Comparison of ENCODE assay signal across 11 mouse cellular contexts in genomic region chr2:172551872-172552271, GRCm38 (mm10). TPM values are rescaled to one million over a fixed set of nuclear protein-coding genes. Genes with fewer than 3 reads are reported as not detected.
DNase-seq lines count a peak whose midpoint lies in the region; ATAC-seq and TF ChIP-seq lines count a peak whose summit lies in the region.
"Had no signal": no experiment of that assay in that cellular context is flagged by ENCODE, and none has a peak within 500 bp of the region (broad histone marks: within the 10 kb centered on the region; RNA-seq: fewer than 3 reads in every experiment).

No protein-coding gene starts in this region.

- ATAC-seq in hindbrain, embryonic 16.5 days, result no peak
- ATAC-seq in embryonic facial prominence, embryonic 15.5 days (ENCODE audit: insufficient number of reproducible peaks, low FRiP score, low TSS enrichment, low read depth), result no peak

- DNase-seq in hindbrain, embryonic 10.5 days (ENCODE audit: low spot score), result peak; percentile 41
- DNase-seq in limb, embryonic 10.5 days (ENCODE audit: low spot score), result peak; percentile 51
- DNase-seq in thymus, adult 18-20 months, result no peak
- no peak for DNase-seq in spleen, postnatal 36 days (ENCODE audit: low spot score in 2 of 2)
- DNase-seq in cerebellum, adult 9-11 months, result no peak
- DNase-seq: left cerebral cortex, postnatal 4 days; thymus, postnatal 14 days had no signal

- no peak for TF ChIP-seq CTCF in ES-Bruce4 (IDR thresholded peaks at IDR 0.05; ENCODE audit: low read depth, low read length)

- H3K36me3 ChIP-seq in hindbrain, embryonic 10.5 days, result no peaks in the 10 kb centered on the region
- no peaks in the 10 kb centered on the region for H3K36me3 ChIP-seq in hindbrain, embryonic 16.5 days (ENCODE audit: control insufficient read depth, insufficient read depth, low read length)
- H3K36me3 ChIP-seq in ES-Bruce4 (ENCODE audit: control insufficient read depth, insufficient read depth, low read length, poor library complexity, severe bottlenecking), result peaks cover 47% of the 10 kb centered on the region
- H3K36me3 ChIP-seq in embryonic facial prominence, embryonic 15.5 days, result no peaks in the 10 kb centered on the region
- H3K36me3 ChIP-seq in limb, embryonic 10.5 days, result peaks cover 24% of the 10 kb centered on the region; the same call in 1 of the 2 replicates

- no peaks in the 10 kb centered on the region for H3K9me3 ChIP-seq in hindbrain, embryonic 10.5 days
- no peaks in the 10 kb centered on the region for H3K9me3 ChIP-seq in hindbrain, embryonic 16.5 days (ENCODE audit: control insufficient read depth, low read length)
- H3K9me3 ChIP-seq in ES-Bruce4 (replicated peaks; ENCODE audit: control insufficient read depth, insufficient read depth, low read length, poor library complexity, severe bottlenecking), result no peaks in the 10 kb centered on the region
- H3K9me3 ChIP-seq in embryonic facial prominence, embryonic 15.5 days (replicated peaks), result no peaks in the 10 kb centered on the region
- no peaks in the 10 kb centered on the region for H3K9me3 ChIP-seq in limb, embryonic 10.5 days (replicated peaks)

- TF ChIP-seq POLR2A in ES-Bruce4 (IDR thresholded peaks at IDR 0.05; ENCODE audit: insufficient read depth, low read length), result no peak

- no peak overlapping the region for H3K9ac ChIP-seq in hindbrain, embryonic 16.5 days (ENCODE audit: low read depth, low read length)
- peak overlapping the region; percentile 44 for H3K9ac ChIP-seq in ES-Bruce4 (ENCODE audit: low read depth, poor library complexity, severe bottlenecking)
- H3K9ac ChIP-seq in embryonic facial prominence, embryonic 15.5 days, result 0 out of 2 replicates have a peak overlapping the region, but pooled peaks have one; percentile 26

- WGBS in hindbrain, embryonic 10.5 days, result 2% methylated on average over 14 of the region's 14 CpGs
- under 1% methylated on average over 13 of the region's 14 CpGs for WGBS in hindbrain, embryonic 16.5 days
- WGBS in embryonic facial prominence, embryonic 15.5 days, result 8% methylated on average over 14 of the region's 14 CpGs
- 4% methylated on average over 14 of the region's 14 CpGs for WGBS in limb, embryonic 10.5 days

- H3K4me3 ChIP-seq in hindbrain, embryonic 10.5 days, result peak overlapping the region; percentile 53
- H3K4me3 ChIP-seq in hindbrain, embryonic 16.5 days (ENCODE audit: low read length), result no peak overlapping the region
- H3K4me3 ChIP-seq in ES-Bruce4 (ENCODE audit: low read depth, low read length), result peak overlapping the region; percentile 75
- peak overlapping the region; percentile 53 for H3K4me3 ChIP-seq in embryonic facial prominence, embryonic 15.5 days (replicated peaks)
- H3K4me3 ChIP-seq in limb, embryonic 10.5 days, result peak overlapping the region; percentile 59

- H3K27me3 ChIP-seq in hindbrain, embryonic 10.5 days (ENCODE audit: insufficient read depth, poor library complexity, severe bottlenecking), result peaks cover 100% of the 10 kb centered on the region
- peaks cover 57% of the 10 kb centered on the region for H3K27me3 ChIP-seq in hindbrain, embryonic 16.5 days (replicated peaks; ENCODE audit: control insufficient read depth, insufficient read depth, low read length)
- peaks cover 5% of the 10 kb centered on the region; the same call in 1 of the 2 replicates for H3K27me3 ChIP-seq in ES-Bruce4 (ENCODE audit: control insufficient read depth, insufficient read depth, low read length, poor library complexity, severe bottlenecking)
- H3K27me3 ChIP-seq in embryonic facial prominence, embryonic 15.5 days, result peaks cover 68% of the 10 kb centered on the region
- peaks cover 94% of the 10 kb centered on the region for H3K27me3 ChIP-seq in limb, embryonic 10.5 days (ENCODE audit: low read depth, poor library complexity, severe bottlenecking)

- no peak for TF ChIP-seq EP300 in ES-Bruce4 (IDR thresholded peaks at IDR 0.05; ENCODE audit: insufficient read depth, low read depth, low read length)

- H3K4me2 ChIP-seq in hindbrain, embryonic 16.5 days (ENCODE audit: low read length), result no peak overlapping the region
- peak overlapping the region; percentile 78 for H3K4me2 ChIP-seq in embryonic facial prominence, embryonic 15.5 days (replicated peaks)

- peaks cover 65% of the 10 kb centered on the region for H3K4me1 ChIP-seq in hindbrain, embryonic 10.5 days (replicated peaks)
- H3K4me1 ChIP-seq in hindbrain, embryonic 16.5 days (ENCODE audit: control insufficient read depth, insufficient read depth, low read depth, low read length), result peaks cover 7% of the 10 kb centered on the region
- H3K4me1 ChIP-seq in ES-Bruce4 (ENCODE audit: control insufficient read depth, insufficient read depth, low read length), result no peaks in the 10 kb centered on the region
- peaks cover 52% of the 10 kb centered on the region for H3K4me1 ChIP-seq in embryonic facial prominence, embryonic 15.5 days
- H3K4me1 ChIP-seq in limb, embryonic 10.5 days, result peaks cover 91% of the 10 kb centered on the region

- no peak overlapping the region for H3K27ac ChIP-seq in hindbrain, embryonic 10.5 days
- no peak overlapping the region for H3K27ac ChIP-seq in hindbrain, embryonic 16.5 days (ENCODE audit: low read depth, low read length)
- no peak overlapping the region for H3K27ac ChIP-seq in ES-Bruce4 (ENCODE audit: insufficient read depth, low read length)
- H3K27ac ChIP-seq in embryonic facial prominence, embryonic 15.5 days (replicated peaks), result no peak overlapping the region
- H3K27ac ChIP-seq in limb, embryonic 10.5 days, result peak overlapping the region; percentile 83

RNA-seq across cellular contexts. Expression of gene Tfap2c, which starts 2.5 kb away (rescaled TPM):
- 3.3 and 5.5 TPM in 2 replicates for polyA plus RNA-seq in hindbrain, embryonic 10.5 days (2016; fragmentation: Nextera tagmentation; extraction: Ambion mirVana)
- 0.11 and 0.80 TPM in 2 replicates for polyA plus RNA-seq in hindbrain, embryonic 16.5 days (2015; fragmentation: Nextera tagmentation; extraction: Ambion mirVana)
- polyA plus RNA-seq in ES-Bruce4 (2011; ENCODE audit: insufficient read depth, insufficient read length, low read depth, missing spikeins), result 107 TPM in 2 replicates
- 25.9 and 27.1 TPM in 2 replicates for polyA plus RNA-seq in embryonic facial prominence, embryonic 15.5 days (2015; fragmentation: Nextera tagmentation; extraction: Ambion mirVana)
- polyA plus RNA-seq in limb, embryonic 10.5 days (2016; fragmentation: Nextera tagmentation; extraction: Ambion mirVana), result 11.5 and 25.1 TPM in 2 replicates
- polyA plus RNA-seq: heart, embryonic 14.5 days had no signal

Comparison
In these comparisons a context has a peak if more than half of its experiments do, and no peak if none do; other contexts are left out.
1. DNase-seq: peak in hindbrain, embryonic 10.5 days (single experiment) and limb, embryonic 10.5 days (single experiment); none in thymus, adult 18-20 months (0 of 2), spleen, postnatal 36 days (0 of 2) and cerebellum, adult 9-11 months (single experiment).